In the genomic region with DNA sequence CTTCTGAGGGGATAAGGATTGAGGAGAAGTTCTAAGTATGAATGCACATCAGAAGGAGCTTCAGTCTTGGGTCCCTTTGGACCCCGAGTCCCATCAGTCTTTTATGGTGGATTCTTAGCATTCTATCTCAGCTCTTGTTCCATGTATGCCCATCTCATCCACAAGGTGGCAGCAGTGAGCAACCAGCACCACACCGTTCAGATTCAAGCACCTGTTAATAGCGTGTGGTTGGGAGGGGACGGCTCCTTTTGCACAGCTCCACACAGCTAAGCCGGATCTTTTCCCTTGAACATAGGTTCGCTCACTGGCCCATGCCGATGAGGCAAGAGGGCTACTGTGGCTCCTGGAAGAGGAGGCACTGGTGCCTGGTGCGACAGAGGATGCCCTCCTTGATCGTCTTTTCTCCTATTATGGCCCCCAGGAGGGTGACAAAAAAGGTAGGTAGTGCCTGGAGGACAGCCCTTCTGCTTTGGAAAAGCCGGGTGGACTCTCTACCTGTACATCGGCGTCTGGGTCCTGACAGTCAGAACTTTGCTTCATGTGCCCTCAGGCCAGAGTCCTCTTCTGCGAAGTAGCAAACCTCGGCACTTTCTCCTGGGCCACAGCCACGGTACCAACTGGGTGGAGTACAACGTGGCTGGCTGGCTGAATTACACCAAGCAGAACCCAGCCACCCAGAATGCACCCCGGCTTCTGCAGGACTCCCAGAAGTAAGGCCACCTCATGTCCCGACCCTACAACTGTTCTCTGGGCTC, we compare ENCODE assay signal across 7 mouse cellular contexts. TPM values are rescaled to one million over a fixed set of nuclear protein-coding genes. Genes with fewer than 3 reads are reported as not detected.
DNase-seq lines count a peak whose midpoint lies in the region; ATAC-seq and TF ChIP-seq lines count a peak whose summit lies in the region.

No protein-coding gene starts in this region.

- no peak for TF ChIP-seq CTCF in Patski (IDR thresholded peaks at IDR 0.05)
- TF ChIP-seq CTCF in left cerebral cortex, adult 2 months (IDR thresholded peaks at IDR 0.05), result peak; percentile 97

- intact Hi-C loops in left cerebral cortex, adult 2 months (cut with DNase I), result no loop called here

- no peaks in the 10 kb centered on the region for H3K9me3 ChIP-seq in forebrain, embryonic 12.5 days
- H3K9me3 ChIP-seq in midbrain, embryonic 13.5 days, result no peaks in the 10 kb centered on the region

- no peak overlapping the region for H3K27ac ChIP-seq in forebrain, embryonic 12.5 days
- no peak overlapping the region; the same call in 1 of the 2 replicates for H3K27ac ChIP-seq in left cerebral cortex, adult 2 months
- no peak overlapping the region for H3K27ac ChIP-seq in midbrain, embryonic 13.5 days

- peak; percentile 17 for ATAC-seq in Patski
- ATAC-seq in forebrain, embryonic 12.5 days (ENCODE audit: low FRiP score), result peak; percentile 63
- peak; percentile 59 for ATAC-seq in midbrain, embryonic 13.5 days

- H3K27me3 ChIP-seq in Patski, result no peaks in the 10 kb centered on the region
- peaks cover 39% of the 10 kb centered on the region for H3K27me3 ChIP-seq in forebrain, embryonic 12.5 days
- no peaks in the 10 kb centered on the region for H3K27me3 ChIP-seq in midbrain, embryonic 13.5 days

- H3K4me1 ChIP-seq in forebrain, embryonic 12.5 days, result peaks cover 47% of the 10 kb centered on the region
- peaks cover 51% of the 10 kb centered on the region for H3K4me1 ChIP-seq in midbrain, embryonic 13.5 days (replicated peaks)

- no peak overlapping the region for H3K4me2 ChIP-seq in forebrain, embryonic 12.5 days
- no peak overlapping the region for H3K4me2 ChIP-seq in midbrain, embryonic 13.5 days (replicated peaks)

- H3K9ac ChIP-seq in forebrain, embryonic 12.5 days, result no peak overlapping the region
- H3K9ac ChIP-seq in midbrain, embryonic 13.5 days (replicated peaks), result no peak overlapping the region

- in situ Hi-C loops in Patski (cut with MboI; ENCODE audit: low pct_unique_long_range_greater_than_20kb), result loop anchor here (5.0 to 10.0 kb wide), 2 partner anchors 140 to 347 kb away; partner anchors contain the start of genes Nek8 and Tlcd1

- POLR2A ChIA-PET in Patski (lab: Charles Lee), result no interaction called here

- CTCF ChIA-PET in Patski (lab: Charles Lee), result interaction anchor here (0.6 to 2.4 kb wide), 19 partner anchors 12 to 151 kb away, joined by 3 to 18 read pairs (median 4); partner anchors contain the start of gene Pipox

- 53% methylated on average over 18 of the region's 18 CpGs for WGBS in forebrain, embryonic 12.5 days
- WGBS in midbrain, embryonic 13.5 days, result 54% methylated on average over 18 of the region's 18 CpGs

- DNase-seq in Patski (ENCODE audit: low read depth, low spot score), result no peak
- peak; percentile 61 for DNase-seq in c-Kit-positive CD71-positive TER-119-negative erythroid progenitor cells, embryonic 14.5 days (ENCODE audit: low read depth)
- peak; percentile 87 for DNase-seq in induced T-regulatory cell, adult 2 months (ENCODE audit: low read depth)
- peak; percentile 78 to 79 for DNase-seq in left cerebral cortex, adult 2 months (ENCODE audit: extremely low spot score in 1 of 2, low spot score in 2 of 2)
- peak; percentile 55 for DNase-seq in spleen, adult 12 weeks (ENCODE audit: low spot score)

- H3K36me3 ChIP-seq in forebrain, embryonic 12.5 days (replicated peaks), result peaks cover 57% of the 10 kb centered on the region
- H3K36me3 ChIP-seq in midbrain, embryonic 13.5 days, result peaks cover 71% of the 10 kb centered on the region

- H3K4me3 ChIP-seq in forebrain, embryonic 12.5 days (replicated peaks), result no peak overlapping the region
- H3K4me3 ChIP-seq in left cerebral cortex, adult 2 months, result no peak overlapping the region
- H3K4me3 ChIP-seq in midbrain, embryonic 13.5 days (replicated peaks), result no peak overlapping the region

RNA-seq across cellular contexts. Expression of gene Gm10277, which starts 39.9 kb away (rescaled TPM):
- 0.14 TPM for polyA plus RNA-seq in Patski (2021)
- 2.1 and 2.9 TPM in 2 replicates for polyA plus RNA-seq in forebrain, embryonic 12.5 days (2016; fragmentation: Nextera tagmentation; extraction: Ambion mirVana)
- total RNA-seq in left cerebral cortex, adult 2 months (2021), result not detected
- 2.9 and 3.4 TPM in 2 replicates for polyA plus RNA-seq in midbrain, embryonic 13.5 days (2015; fragmentation: Nextera tagmentation; extraction: Ambion mirVana)
